Mouse (Mus musculus) CD8-positive naive resting alpha-beta T cell, adult 2 months (primary cell): Measurements from ENCODE around the gene Upk3a.

Experiments used
- DNase-seq, 2 experiments: peaks; one replicate each; pipeline ENCODE4 v3.0.0; 2022; ENCODE audit warnings: low read depth in 2 of 2, low spot score in 2 of 2

Upk3a gene

GRCm38 (mm10) chr15:85016951-85017664 lies at the start of gene Upk3a:
Gene Upk3a (plus strand): TSS chr15:85017141.
- DNase-seq, result peak in 1 of 2 experiments; percentile 23

- DNase-seq, result no peak
These were observed 48.4 kb upstream of the Upk3a start for GRCm38 (mm10) chr15:84968534-84968933.

- DNase-seq, result no peak
These were observed 43.9 kb upstream of the Upk3a start for GRCm38 (mm10) chr15:84972860-84973543.

DNA sequence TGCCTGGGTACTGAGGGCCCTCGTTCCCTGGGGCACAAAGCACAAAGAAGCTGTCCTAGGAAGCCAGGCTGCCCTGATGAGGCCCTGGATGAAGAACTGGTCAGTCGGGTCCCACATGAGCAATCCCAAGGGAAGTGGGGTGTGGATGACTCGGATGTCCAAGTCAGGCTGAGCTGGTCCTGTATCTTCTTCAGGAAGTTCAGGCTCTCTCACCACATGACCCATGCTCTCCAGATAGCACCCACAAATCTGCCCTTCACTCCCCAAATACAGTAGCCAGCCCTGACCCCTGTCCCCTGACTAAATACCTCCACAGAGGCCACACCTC lies 43.4 kb upstream of the Upk3a start:
- DNase-seq, result no peak

GRCm38 (mm10) chr15:84975729-84976128 lies 41.2 kb upstream of the Upk3a start:
- no peak for DNase-seq

DNA sequence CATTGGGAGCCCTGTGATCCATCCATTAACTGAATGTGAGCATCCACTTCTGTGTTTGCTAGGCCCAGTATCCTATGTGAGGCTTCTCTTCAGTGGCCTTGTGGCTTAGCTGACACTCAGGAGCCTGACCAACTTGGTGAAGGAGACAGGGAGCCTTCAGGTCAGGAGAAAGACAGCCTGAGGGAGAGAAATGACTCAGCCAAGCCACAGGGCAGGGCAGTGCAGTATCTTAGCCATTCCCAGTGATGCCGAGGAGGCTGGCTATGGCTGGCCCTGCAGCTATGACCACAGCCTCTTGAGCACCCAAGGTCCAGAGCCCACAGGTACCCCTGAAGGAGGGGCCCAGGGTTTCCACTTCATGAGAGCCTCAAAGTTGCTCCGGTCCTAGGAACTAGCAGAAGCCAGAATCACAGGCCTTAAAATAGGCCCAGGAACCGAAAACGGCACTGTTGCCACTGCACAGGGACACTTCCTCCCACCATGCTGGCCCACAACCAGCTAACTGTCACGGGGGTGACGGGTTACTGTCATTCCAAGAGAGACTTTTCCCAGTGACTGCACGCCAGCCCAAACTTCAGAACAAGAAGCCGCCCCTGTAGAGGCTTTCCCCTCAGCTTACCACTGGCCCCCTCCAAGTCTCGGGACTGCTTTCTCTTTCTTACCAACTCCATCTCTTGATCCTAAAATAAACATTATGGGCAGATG lies 35.2 kb upstream of the Upk3a start:
- DNase-seq, result no peak

- DNase-seq, result no peak
These were observed 34.1 kb upstream of the Upk3a start for GRCm38 (mm10) chr15:84982888-84983287.

- no peak for DNase-seq
These were observed 33.2 kb upstream of the Upk3a start for GRCm38 (mm10) chr15:84983721-84984120.

- DNase-seq, result no peak
These were observed 31.3 kb upstream of the Upk3a start for GRCm38 (mm10) chr15:84985516-84986160.

- DNase-seq, result no peak
These were observed 30.5 kb upstream of the Upk3a start for GRCm38 (mm10) chr15:84986171-84987019.

GRCm38 (mm10) chr15:84987020-84987815 lies 29.7 kb upstream of the Upk3a start:
- no peak for DNase-seq

DNA sequence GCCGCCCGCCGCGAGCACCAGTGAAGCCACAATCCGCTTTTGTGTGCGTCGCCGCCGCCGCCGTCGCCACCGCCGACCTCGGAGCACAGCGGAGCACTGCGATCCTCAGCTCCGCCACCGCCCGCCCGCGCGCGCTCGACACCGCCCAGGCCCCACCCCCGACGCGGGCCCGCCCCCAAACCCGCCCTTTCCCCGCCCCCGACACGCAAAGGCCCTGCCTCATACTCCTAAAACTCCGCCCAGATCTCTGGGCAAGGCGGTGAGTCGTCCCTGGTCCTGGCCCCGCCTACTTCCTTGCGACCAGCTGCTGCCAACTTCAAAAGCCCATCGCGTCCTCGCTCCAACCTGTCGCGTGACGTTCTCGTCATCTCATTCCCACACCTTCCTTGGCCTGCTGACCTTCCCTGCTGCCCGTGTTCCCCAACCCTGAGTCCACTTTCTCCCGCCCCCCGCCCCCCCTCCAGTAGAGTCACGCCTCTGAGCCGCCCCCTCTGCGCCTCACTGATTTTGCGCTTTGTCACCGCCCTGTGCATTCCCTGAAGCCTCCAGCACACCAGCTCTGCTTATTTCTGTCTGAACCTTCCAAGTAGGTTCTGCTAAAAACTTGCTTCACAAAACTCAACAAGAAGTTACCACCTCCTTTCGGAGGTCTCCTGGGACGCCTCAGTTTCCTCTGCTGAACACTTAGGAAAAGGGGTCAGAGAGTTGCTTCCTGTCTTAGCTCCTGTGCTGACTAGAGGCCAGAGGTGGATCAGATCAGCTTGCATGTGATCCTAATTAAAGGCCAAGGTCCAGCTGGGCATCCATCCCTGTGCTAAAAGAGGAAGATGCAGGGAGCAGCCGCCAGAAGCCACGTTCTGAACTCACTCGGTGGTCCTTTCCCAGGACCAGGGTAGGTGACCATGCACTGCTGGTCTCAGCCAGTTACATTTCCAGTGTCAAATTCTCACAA lies 28.8 kb upstream of the Upk3a start, which contains the start of gene 5031439G07Rik:
TSS of gene 5031439G07Rik (minus strand) at position 678 of the 952 bp plus-strand sequence.
- DNase-seq, result peak; percentile 77 to 80

DNA sequence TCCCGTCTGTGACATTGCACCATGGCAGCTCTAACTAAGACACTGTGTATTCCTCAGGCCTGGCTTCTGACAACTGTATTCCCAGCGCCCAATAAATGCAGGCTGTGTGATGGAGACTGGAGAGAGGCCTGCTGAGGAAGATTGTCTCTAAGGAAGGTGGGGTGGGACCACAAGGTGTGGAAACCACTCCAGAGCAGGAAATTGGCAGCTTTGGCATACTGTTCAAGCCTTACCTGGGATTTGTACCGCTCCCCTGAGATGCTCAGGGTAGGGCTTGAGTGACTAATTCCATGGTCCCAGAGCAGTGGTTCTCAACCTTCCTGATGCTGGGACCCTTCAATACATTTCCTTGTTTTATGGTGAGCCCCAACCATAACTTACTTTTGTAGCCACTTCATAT lies 27.8 kb upstream of the Upk3a start:
- no peak for DNase-seq

DNA sequence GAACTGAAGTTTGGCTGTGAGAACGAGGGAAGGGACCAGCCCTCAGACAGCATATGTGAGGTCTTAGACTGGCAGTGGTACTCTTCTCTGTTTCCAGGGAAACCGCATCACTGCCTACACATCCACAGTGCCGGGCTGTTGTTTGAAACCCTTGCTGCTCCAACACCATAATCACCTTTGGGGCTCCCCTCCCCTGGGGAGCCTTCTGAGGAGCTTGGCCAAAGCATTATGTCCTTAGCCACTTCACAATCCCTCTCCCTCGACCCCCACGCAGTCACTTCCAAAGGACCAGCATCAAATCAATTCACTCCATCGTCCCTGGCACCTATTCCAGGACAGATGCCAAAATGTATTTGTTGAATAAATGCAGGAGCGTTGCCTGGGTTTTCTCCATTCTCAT lies 27.2 kb upstream of the Upk3a start:
- DNase-seq, result no peak

DNA sequence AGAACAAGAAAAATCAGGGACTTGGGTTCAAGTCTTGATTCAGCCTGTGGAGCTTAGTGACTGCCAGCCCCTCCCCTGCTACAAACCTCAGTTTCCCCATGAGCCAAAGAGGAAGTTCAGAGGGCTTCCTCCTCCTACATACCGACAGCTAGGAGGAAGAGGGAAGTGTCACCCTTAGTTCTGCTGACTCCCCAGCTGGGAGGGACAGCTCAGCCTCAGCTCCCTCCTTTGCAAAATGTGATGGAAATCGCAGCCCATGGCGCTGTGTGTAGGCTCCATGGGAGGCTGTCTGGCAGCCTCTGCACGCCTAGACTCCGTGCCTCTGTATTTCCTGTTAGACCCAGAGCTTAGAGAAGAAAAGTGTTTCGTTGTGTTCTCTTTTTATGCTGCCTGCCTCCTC lies 22.4 kb upstream of the Upk3a start:
- DNase-seq, result no peak

- no peak for DNase-seq
These were observed 21.9 kb upstream of the Upk3a start for GRCm38 (mm10) chr15:84995041-84995440.

- peak; percentile 50 to 60 for DNase-seq
These were observed 21.0 kb upstream of the Upk3a start for GRCm38 (mm10) chr15:84995967-84996366.

DNA sequence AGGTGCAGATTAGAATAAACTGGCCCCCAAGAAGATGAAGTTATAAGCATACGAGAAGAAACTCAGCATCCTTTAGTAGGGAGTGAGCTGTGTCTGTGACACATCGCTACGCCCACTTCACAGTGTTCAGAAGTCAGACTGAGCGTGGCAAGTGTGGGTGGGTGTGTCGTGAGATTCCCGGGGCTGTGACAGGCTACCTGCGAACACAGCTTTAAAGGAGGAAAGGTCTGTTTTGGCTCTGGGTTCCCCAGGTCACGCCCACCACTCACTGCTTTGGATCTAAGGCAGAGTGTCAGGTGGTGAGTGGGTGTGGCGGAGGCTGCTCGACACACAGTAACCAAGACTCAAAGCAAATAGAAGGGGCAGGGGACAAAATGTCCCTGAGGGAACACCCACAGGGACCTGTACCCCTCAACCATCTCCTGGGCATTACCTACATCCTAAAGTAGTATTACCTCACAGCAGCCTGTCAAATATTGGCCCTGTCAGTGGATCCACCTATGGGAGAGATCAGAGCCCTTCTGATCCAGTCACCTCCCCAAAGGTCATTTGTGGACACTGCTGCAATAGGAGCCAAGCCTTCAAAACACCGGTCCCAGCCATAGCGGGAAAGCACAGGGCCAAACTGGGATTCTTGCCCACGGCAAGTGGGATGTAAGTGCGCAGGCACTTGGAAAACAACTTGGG lies 19.0 kb upstream of the Upk3a start:
- no peak for DNase-seq
